Mouse (Mus musculus) G1E (cell line): ENCODE measurements at regions not wholly inside any gene's neighbourhood (a gene's known extent, or its start where the extent isn't known, plus 50 kb on each side); places are given as distances from the start of the nearest gene placed in this dataset.

Source experiments
- CTCF ChIP-seq: IDR thresholded peaks from 2 replicates; pipeline ENCODE4 v1.5.1; 2012; ENCODE audit warnings: low read depth, low read length, inconsistent platforms, mixed read lengths
- GATA1 ChIP-seq: IDR thresholded peaks from 2 replicates; pipeline ENCODE4 v1.6.1; 2012; ENCODE audit warnings: borderline replicate concordance, low read length, inconsistent platforms, mixed read lengths
- GATA2 ChIP-seq: IDR thresholded peaks from 2 replicates; pipeline ENCODE4 v1.6.1; 2012; ENCODE audit warnings: low read depth, low read length, inconsistent platforms, borderline replicate concordance
- POLR2AphosphoS5 ChIP-seq: IDR thresholded peaks from 2 replicates; pipeline ENCODE4 v1.6.1; 2012; ENCODE audit warnings: low read depth, low read length, inconsistent platforms; ENCODE audit not compliant: insufficient replicate concordance
- TAL1 ChIP-seq: conservative IDR thresholded peaks from 2 replicates; pipeline ENCODE4 v1.6.1; 2012; ENCODE audit warnings: low read depth, low read length, inconsistent platforms, mixed read lengths

DNA sequence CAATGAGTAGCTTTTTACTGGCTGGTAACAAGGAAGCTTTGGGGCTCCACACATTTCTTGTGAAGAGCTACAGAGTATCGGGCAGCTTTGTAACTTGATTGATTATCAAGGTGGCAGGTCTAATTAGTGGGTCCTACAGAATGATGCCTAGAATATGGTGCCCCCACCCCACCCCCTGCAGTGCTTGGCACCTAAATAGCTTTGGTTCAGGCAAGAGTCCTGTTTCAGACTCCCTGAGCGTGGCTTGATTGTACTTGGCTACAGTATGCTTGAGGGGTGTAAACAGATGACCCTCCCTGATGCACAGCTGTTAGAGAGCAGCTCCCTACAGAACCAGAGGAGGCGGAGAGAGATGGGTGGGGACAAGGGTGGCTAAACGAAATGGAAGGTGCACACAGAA lies 145.7 kb upstream of the Npvf start:
- TF ChIP-seq CTCF, result no peak
- no peak for TF ChIP-seq TAL1
- TF ChIP-seq GATA1, result no peak
- TF ChIP-seq POLR2AphosphoS5, result no peak
- TF ChIP-seq GATA2, result no peak
